Mouse (Mus musculus): ENCODE measurements around the gene Abhd4. TPM values are rescaled to one million over a fixed set of nuclear protein-coding genes. Genes with fewer than 3 reads are reported as not detected.
A peak's percentile ranks its signal among the peaks of the same experiment; 100 is the strongest.

The Abhd4 gene
- polyA plus RNA-seq, 1 experiment = 237 TPM

DNA sequence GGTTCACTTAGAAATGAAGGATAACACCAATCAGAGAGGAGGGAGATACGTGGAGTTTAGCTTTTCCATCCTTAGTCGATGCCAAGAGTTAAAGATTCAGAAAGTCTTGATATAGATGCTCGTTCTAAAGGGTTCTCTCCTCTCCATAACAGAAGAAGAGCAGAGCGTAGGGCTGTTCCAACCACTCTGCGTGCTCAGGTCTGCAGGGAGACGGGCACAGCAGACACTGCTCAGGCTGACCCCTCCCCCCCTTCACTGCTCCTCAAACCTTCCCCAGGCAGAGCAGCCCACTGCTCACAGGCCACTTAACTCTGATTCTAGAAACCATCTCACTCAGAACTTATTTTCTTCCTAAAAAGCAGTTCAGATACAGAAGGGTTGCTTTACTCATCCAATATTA, 45.2 kb upstream of the Abhd4 start:
- TF ChIP-seq CTCF (IDR thresholded peaks at IDR 0.05; ENCODE audit: control insufficient read depth, insufficient read depth, insufficient replicate concordance, low read depth, low read length) = no peak
- TF ChIP-seq POLR2A (IDR thresholded peaks at IDR 0.05; ENCODE audit: control insufficient read depth, low read depth, low read length) = no peak
- Histone ChIP-seq H3K27me3 (ENCODE audit: control insufficient read depth, insufficient read depth, low read length) (no peaks in the 10 kb centered on the region), H3K4me3 (ENCODE audit: control insufficient read depth, low read depth, low read length) (no peak overlapping the region), H3K36me3 (ENCODE audit: control insufficient read depth, insufficient read depth, low read length) (no peaks in the 10 kb centered on the region), H3K27ac (ENCODE audit: control insufficient read depth, insufficient read depth, low read depth, low read length) (no peak overlapping the region), H3K4me1 (ENCODE audit: control insufficient read depth, insufficient read depth, low read length) (no peaks in the 10 kb centered on the region)

DNA sequence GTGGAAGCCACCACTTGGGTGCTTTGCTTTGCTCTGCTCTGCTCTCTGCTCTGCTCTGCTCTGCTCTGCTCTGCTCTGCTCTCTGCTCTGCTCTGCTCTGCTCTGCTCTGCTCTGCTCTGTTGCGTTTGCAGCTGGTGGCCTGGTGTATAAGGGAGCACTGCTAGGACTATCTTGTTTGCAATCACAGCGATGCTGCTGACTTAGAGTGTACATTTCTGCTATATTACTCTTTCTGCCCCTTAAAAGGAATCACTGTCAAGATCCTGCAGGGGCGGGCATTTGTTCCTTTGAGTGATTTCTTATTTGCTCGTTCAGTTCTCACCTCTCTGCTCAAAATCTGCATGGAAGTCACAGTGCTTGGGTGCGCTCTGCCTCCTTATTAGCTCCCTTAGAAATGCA, 44.1 kb upstream of the Abhd4 start:
- Histone ChIP-seq H3K27ac (ENCODE audit: control insufficient read depth, insufficient read depth, low read depth, low read length) (no peak overlapping the region), H3K27me3 (ENCODE audit: control insufficient read depth, insufficient read depth, low read length) (no peaks in the 10 kb centered on the region), H3K4me3 (ENCODE audit: control insufficient read depth, low read depth, low read length) (no peak overlapping the region), H3K4me1 (ENCODE audit: control insufficient read depth, insufficient read depth, low read length) (peaks cover 2% of the 10 kb centered on the region), H3K36me3 (ENCODE audit: control insufficient read depth, insufficient read depth, low read length) (no peaks in the 10 kb centered on the region)
- TF ChIP-seq CTCF (IDR thresholded peaks at IDR 0.05; ENCODE audit: control insufficient read depth, insufficient read depth, insufficient replicate concordance, low read depth, low read length) (no peak), POLR2A (IDR thresholded peaks at IDR 0.05; ENCODE audit: control insufficient read depth, low read depth, low read length) (no peak)

DNA sequence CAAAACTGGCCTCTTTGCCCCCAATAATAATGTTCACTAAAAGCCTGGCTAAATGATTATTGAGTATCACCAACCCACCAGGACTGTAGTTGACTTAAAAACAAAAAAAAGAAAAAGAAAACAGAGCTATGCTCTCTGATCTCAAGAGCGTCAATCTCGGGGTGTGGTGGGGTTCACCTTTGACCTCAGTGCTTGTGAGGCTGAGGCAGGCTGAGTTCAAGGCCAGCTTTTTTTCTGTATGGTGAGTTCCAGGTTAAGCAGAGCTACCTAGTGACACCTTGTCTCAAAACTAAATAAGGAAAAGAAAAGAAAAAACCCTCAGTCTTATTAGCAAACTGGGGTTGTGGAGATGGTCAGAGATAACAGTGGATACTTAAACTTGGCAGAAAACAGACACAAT, 43.6 kb upstream of the Abhd4 start:
- Histone ChIP-seq H3K27ac (ENCODE audit: control insufficient read depth, insufficient read depth, low read depth, low read length) (no peak overlapping the region), H3K4me1 (ENCODE audit: control insufficient read depth, insufficient read depth, low read length) (peaks cover 2% of the 10 kb centered on the region), H3K27me3 (ENCODE audit: control insufficient read depth, insufficient read depth, low read length) (no peaks in the 10 kb centered on the region), H3K4me3 (ENCODE audit: control insufficient read depth, low read depth, low read length) (no peak overlapping the region), H3K36me3 (ENCODE audit: control insufficient read depth, insufficient read depth, low read length) (no peaks in the 10 kb centered on the region)
- no peak for TF ChIP-seq POLR2A (IDR thresholded peaks at IDR 0.05; ENCODE audit: control insufficient read depth, low read depth, low read length)
- TF ChIP-seq CTCF (IDR thresholded peaks at IDR 0.05; ENCODE audit: control insufficient read depth, insufficient read depth, insufficient replicate concordance, low read depth, low read length) = no peak

DNA sequence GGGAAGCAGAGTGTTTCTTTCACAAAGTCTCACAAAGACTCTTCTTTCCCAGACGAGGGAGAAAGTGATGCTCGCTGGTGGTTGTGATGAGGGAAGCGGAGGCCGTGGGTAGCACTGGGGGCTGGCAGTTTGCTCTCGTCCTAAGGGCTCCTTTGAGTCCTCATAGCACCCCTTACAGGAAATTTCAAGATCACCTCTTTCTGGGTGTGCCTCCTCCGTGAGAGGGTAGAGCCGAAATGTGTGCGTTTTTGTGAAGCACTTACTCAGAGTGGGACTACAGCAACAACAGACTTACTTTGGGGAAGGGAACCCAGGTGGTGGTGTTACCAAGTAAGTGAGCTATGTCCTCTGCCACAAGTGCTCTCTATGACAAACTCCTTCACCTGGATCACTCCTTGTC, 42.8 kb upstream of the Abhd4 start:
- TF ChIP-seq POLR2A (IDR thresholded peaks at IDR 0.05; ENCODE audit: control insufficient read depth, low read depth, low read length) (no peak), CTCF (IDR thresholded peaks at IDR 0.05; ENCODE audit: control insufficient read depth, insufficient read depth, insufficient replicate concordance, low read depth, low read length) (no peak)
- H3K27ac ChIP-seq (ENCODE audit: control insufficient read depth, insufficient read depth, low read depth, low read length) = no peak overlapping the region
- no peak overlapping the region for H3K4me3 ChIP-seq (ENCODE audit: control insufficient read depth, low read depth, low read length)
- peaks cover 2% of the 10 kb centered on the region for H3K4me1 ChIP-seq (ENCODE audit: control insufficient read depth, insufficient read depth, low read length)
- no peaks in the 10 kb centered on the region for H3K36me3 ChIP-seq (ENCODE audit: control insufficient read depth, insufficient read depth, low read length)
- H3K27me3 ChIP-seq (ENCODE audit: control insufficient read depth, insufficient read depth, low read length) = no peaks in the 10 kb centered on the region

DNA sequence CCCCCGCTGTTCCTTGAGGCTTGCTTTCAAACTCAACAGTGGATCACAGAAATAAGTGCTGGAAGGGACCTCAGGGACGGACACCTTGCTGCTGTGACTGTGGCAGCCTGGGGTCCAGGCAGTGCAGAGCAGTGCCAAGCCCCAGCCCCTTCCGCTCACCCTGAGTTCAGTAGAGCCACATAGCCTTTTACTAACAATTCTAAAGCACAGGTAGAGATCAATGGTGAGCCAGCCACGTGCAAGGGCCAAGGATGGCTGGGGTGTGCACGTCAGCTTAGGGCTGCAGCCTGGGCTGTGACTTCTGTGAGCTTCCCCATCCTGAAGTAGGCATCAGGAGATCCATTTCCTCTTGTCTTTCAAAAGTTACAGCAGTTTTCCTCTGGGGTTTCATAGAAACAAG, 42.2 kb upstream of the Abhd4 start:
- peaks cover 2% of the 10 kb centered on the region for H3K4me1 ChIP-seq (ENCODE audit: control insufficient read depth, insufficient read depth, low read length)
- H3K4me3 ChIP-seq (ENCODE audit: control insufficient read depth, low read depth, low read length) = no peak overlapping the region
- TF ChIP-seq POLR2A (IDR thresholded peaks at IDR 0.05; ENCODE audit: control insufficient read depth, low read depth, low read length) (no peak), CTCF (IDR thresholded peaks at IDR 0.05; ENCODE audit: control insufficient read depth, insufficient read depth, insufficient replicate concordance, low read depth, low read length) (no peak)
- no peaks in the 10 kb centered on the region for H3K36me3 ChIP-seq (ENCODE audit: control insufficient read depth, insufficient read depth, low read length)
- no peaks in the 10 kb centered on the region for H3K27me3 ChIP-seq (ENCODE audit: control insufficient read depth, insufficient read depth, low read length)
- no peak overlapping the region for H3K27ac ChIP-seq (ENCODE audit: control insufficient read depth, insufficient read depth, low read depth, low read length)

DNA sequence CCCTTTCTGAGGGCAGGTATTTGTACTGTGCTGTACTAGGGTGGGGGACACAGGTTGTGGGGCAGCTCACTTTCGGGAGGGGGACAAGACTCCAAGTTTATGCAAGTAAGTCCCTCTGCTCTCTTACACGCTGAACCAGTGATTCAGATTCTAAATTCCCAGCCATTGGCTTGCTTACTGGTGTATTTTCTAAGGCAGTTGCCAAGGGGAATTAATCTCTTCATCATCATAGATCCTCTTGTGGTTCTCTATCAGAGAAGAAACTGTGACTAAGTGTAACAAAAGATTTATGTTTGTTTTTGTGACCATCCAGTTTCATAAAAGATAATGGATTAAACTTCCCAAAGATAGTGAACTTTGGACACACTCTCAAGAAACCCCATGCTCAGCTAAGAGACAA, 40.3 kb upstream of the Abhd4 start:
- TF ChIP-seq CTCF (IDR thresholded peaks at IDR 0.05; ENCODE audit: control insufficient read depth, insufficient read depth, insufficient replicate concordance, low read depth, low read length) (no peak), POLR2A (IDR thresholded peaks at IDR 0.05; ENCODE audit: control insufficient read depth, low read depth, low read length) (no peak)
- Histone ChIP-seq H3K4me1 (ENCODE audit: control insufficient read depth, insufficient read depth, low read length) (peaks cover 2% of the 10 kb centered on the region), H3K36me3 (ENCODE audit: control insufficient read depth, insufficient read depth, low read length) (no peaks in the 10 kb centered on the region), H3K27me3 (ENCODE audit: control insufficient read depth, insufficient read depth, low read length) (no peaks in the 10 kb centered on the region), H3K27ac (ENCODE audit: control insufficient read depth, insufficient read depth, low read depth, low read length) (no peak overlapping the region), H3K4me3 (ENCODE audit: control insufficient read depth, low read depth, low read length) (no peak overlapping the region)

DNA sequence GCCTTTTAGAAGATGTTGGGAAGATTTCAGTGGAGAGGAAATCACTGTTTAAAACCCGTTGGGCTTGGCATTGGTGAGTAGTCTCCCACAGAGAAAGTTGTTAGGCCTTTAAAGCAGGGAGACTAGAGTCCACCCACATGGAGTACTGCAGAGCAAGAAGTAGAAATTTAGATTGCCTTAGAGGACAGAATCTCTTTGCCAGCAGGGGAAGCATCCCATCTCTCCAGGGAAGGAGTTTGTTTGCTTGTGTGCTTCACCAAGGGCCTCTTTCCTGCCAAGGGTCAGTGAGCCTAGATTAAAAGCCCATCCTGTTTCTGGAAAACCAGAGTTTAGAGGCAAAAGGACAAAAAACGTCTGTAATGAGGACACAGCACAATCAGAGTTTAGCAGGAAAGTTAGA, 39.5 kb upstream of the Abhd4 start:
- Histone ChIP-seq H3K4me3 (ENCODE audit: control insufficient read depth, low read depth, low read length) (no peak overlapping the region), H3K27me3 (ENCODE audit: control insufficient read depth, insufficient read depth, low read length) (no peaks in the 10 kb centered on the region), H3K27ac (ENCODE audit: control insufficient read depth, insufficient read depth, low read depth, low read length) (no peak overlapping the region), H3K4me1 (ENCODE audit: control insufficient read depth, insufficient read depth, low read length) (peaks cover 2% of the 10 kb centered on the region), H3K36me3 (ENCODE audit: control insufficient read depth, insufficient read depth, low read length) (no peaks in the 10 kb centered on the region)
- TF ChIP-seq POLR2A (IDR thresholded peaks at IDR 0.05; ENCODE audit: control insufficient read depth, low read depth, low read length) (no peak), CTCF (IDR thresholded peaks at IDR 0.05; ENCODE audit: control insufficient read depth, insufficient read depth, insufficient replicate concordance, low read depth, low read length) (no peak)

DNA sequence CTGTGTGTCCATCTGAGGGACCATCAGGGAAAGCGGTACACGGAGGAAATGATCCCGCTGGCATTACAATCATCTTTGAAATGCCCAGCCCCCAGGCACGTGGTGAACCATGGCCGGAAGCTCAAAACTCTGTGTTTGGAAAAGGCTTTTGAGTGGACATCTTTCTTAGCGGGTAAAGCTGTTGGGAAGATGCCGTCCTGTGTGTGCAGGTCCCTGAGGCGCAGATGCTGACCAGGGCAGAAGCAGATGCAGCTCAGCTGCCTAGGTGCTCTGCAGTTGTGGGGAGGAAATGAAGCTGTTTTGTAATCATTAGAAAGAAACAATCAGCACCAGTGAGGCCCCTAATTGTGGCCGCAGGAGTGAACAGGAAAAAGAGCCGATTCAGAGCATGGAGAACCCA, 39.1 kb upstream of the Abhd4 start:
- no peaks in the 10 kb centered on the region for H3K36me3 ChIP-seq (ENCODE audit: control insufficient read depth, insufficient read depth, low read length)
- peaks cover 2% of the 10 kb centered on the region for H3K4me1 ChIP-seq (ENCODE audit: control insufficient read depth, insufficient read depth, low read length)
- no peaks in the 10 kb centered on the region for H3K27me3 ChIP-seq (ENCODE audit: control insufficient read depth, insufficient read depth, low read length)
- no peak overlapping the region for H3K4me3 ChIP-seq (ENCODE audit: control insufficient read depth, low read depth, low read length)
- 0 out of 2 replicates have a peak overlapping the region, but pooled peaks have one; percentile 1 for H3K27ac ChIP-seq (ENCODE audit: control insufficient read depth, insufficient read depth, low read depth, low read length)
- TF ChIP-seq CTCF (IDR thresholded peaks at IDR 0.05; ENCODE audit: control insufficient read depth, insufficient read depth, insufficient replicate concordance, low read depth, low read length) = no peak
- no peak for TF ChIP-seq POLR2A (IDR thresholded peaks at IDR 0.05; ENCODE audit: control insufficient read depth, low read depth, low read length)
